ENCODE assay signal across 22 mouse cellular contexts in the genomic region with DNA sequence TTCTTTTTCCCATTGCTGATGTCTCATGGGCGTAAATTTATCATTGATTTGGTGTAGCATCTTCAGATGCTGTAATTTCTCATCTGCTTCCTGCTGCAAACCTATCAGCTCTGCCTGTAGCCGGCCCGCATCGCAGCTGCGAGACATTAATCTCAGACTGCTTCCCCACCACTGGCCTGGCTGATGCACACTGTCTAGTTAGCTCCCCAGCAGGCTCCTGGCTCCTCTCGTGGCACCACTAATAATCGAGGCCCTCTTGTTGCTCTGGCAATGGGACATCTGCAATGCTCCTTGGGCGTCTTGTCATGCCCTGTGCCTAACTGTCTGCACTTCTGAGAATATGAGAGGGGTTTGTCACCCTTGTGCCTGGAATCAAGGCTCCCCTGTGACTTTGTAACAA.
DNase-seq lines count a peak whose midpoint lies in the region; ATAC-seq and TF ChIP-seq lines count a peak whose summit lies in the region.
"Had no signal": no experiment of that assay in that cellular context is flagged by ENCODE, and none has a peak within 500 bp of the region (broad histone marks: within the 10 kb centered on the region; RNA-seq: fewer than 3 reads in every experiment).

No protein-coding gene starts in this region.

- H3K27me3 ChIP-seq in hindbrain, embryonic 13.5 days = no peaks in the 10 kb centered on the region
- H3K27me3 ChIP-seq: heart, embryonic 13.5 days; intestine, embryonic 15.5 days; limb, embryonic 15.5 days had no signal

- H3K4me3 ChIP-seq in hindbrain, embryonic 13.5 days = no peak overlapping the region
- H3K4me3 ChIP-seq: forebrain, embryonic 10.5 days; heart, adult 2 months; heart, embryonic 13.5 days; intestine, embryonic 15.5 days; limb, embryonic 15.5 days had no signal

- intact Hi-C loops in left cerebral cortex, postnatal 25 days (cut with DNase I) = no loop called here
- intact Hi-C loops in heart, postnatal 25 days (cut with DNase I) = loop anchor here (5.0 kb wide), 1 partner anchor 149 kb away; no protein-coding TSS in a partner anchor

- TF ChIP-seq POLR2A in brain, embryonic 14.5 days (IDR thresholded peaks at IDR 0.05; ENCODE audit: borderline replicate concordance, extremely low read depth, insufficient read depth, insufficient read length, poor library complexity, severe bottlenecking) = no peak

- no peaks in the 10 kb centered on the region for H3K9me3 ChIP-seq in hindbrain, embryonic 13.5 days
- H3K9me3 ChIP-seq: forebrain, embryonic 10.5 days; heart, embryonic 13.5 days; intestine, embryonic 15.5 days; limb, embryonic 15.5 days had no signal

- no peaks in the 10 kb centered on the region for H3K36me3 ChIP-seq in hindbrain, embryonic 13.5 days
- H3K36me3 ChIP-seq: forebrain, embryonic 10.5 days; heart, embryonic 13.5 days; intestine, embryonic 15.5 days; limb, embryonic 15.5 days had no signal

- TF ChIP-seq CTCF in brain, embryonic 14.5 days (IDR thresholded peaks at IDR 0.05; ENCODE audit: borderline replicate concordance, extremely low read depth, insufficient read depth, insufficient read length) = no peak

- DNase-seq in embryo, embryonic 10.5 days (ENCODE audit: low spot score) = peak; percentile 12
- no peak for DNase-seq in embryo, embryonic 10 days (ENCODE audit: low spot score)
- DNase-seq in brain, embryonic 14.5 days (ENCODE audit: low read depth) = peak; percentile 42
- peak; percentile 23 for DNase-seq in neural tube, embryonic 10.5 days (ENCODE audit: extremely low spot score, low spot score)
- DNase-seq in ovary, postnatal 36 days (ENCODE audit: low spot score) = no peak
- DNase-seq in left cerebral cortex, postnatal 25 days (ENCODE audit: low spot score in 2 of 2) = no peak
- DNase-seq in heart, postnatal 25 days (ENCODE audit: low spot score) = no peak
- DNase-seq: cerebellum, adult 11 months; cerebellum, postnatal 36 days; gastrocnemius, postnatal 25 days; thymus, adult 18-20 months; thymus, postnatal 36 days had no signal

- ATAC-seq in hindbrain, embryonic 13.5 days (ENCODE audit: low FRiP score) = peak; percentile 70
- ATAC-seq: CD4-positive, CD25-positive, alpha-beta regulatory T cell, adult 4 months; intestine, embryonic 15.5 days; midbrain, embryonic 16.5 days had no signal

- no peak overlapping the region for H3K9ac ChIP-seq in hindbrain, embryonic 13.5 days
- H3K9ac ChIP-seq: heart, embryonic 13.5 days; intestine, embryonic 15.5 days; limb, embryonic 15.5 days; liver, embryonic 14.5 days; lung, embryonic 14.5 days had no signal

- H3K27ac ChIP-seq in hindbrain, embryonic 13.5 days = no peak overlapping the region
- H3K27ac ChIP-seq: forebrain, embryonic 10.5 days; heart, adult 2 months; heart, embryonic 13.5 days; intestine, embryonic 15.5 days; limb, embryonic 15.5 days; liver, embryonic 14.5 days had no signal

- WGBS in hindbrain, embryonic 13.5 days = 52% methylated on average over 8 of the region's 8 CpGs

- peaks cover 8% of the 10 kb centered on the region; the same call in 1 of the 2 replicates for H3K4me1 ChIP-seq in hindbrain, embryonic 13.5 days (replicated peaks)
- H3K4me1 ChIP-seq: heart, embryonic 13.5 days; intestine, embryonic 15.5 days; limb, embryonic 15.5 days had no signal

- H3K4me2 ChIP-seq in hindbrain, embryonic 13.5 days = no peak overlapping the region
- H3K4me2 ChIP-seq: heart, embryonic 13.5 days; intestine, embryonic 15.5 days; limb, embryonic 15.5 days; lung, embryonic 14.5 days had no signal

Comparison
In these comparisons a context has a peak if more than half of its experiments do, and no peak if none do; other contexts are left out.
1. DNase-seq: peak in embryo, embryonic 10.5 days (single experiment), brain, embryonic 14.5 days (single experiment) and neural tube, embryonic 10.5 days (single experiment); none in embryo, embryonic 10 days (single experiment), ovary, postnatal 36 days (single experiment), left cerebral cortex, postnatal 25 days (0 of 2) and heart, postnatal 25 days (single experiment).